Mouse (Mus musculus) adrenal gland, postnatal 4 days (tissue): Measurements from ENCODE around the gene Xrcc4. TPM values are rescaled to one million over a fixed set of nuclear protein-coding genes. Genes with fewer than 3 reads are reported as not detected.
"Not testable (repeated sequence)": the region's sequence is repeated elsewhere in the genome, so short reads cannot be mapped to it uniquely, and the experiment has no call there.

ENCODE experiments used
- DNase-seq, 2 experiments: peaks; one replicate each; pipeline ENCODE4 v3.0.0; 2021 to 2022; ENCODE audit warnings: low spot score in 2 of 2, mixed read lengths in 2 of 2
- total RNA-seq, 2 experiments: library from RNA; stranded (reverse); gene quantifications; 2 replicates each; pipeline ENCODE4 v1.2.3; 2021

Xrcc4 gene
- total RNA-seq, 2 experiments from 2014 or later, result 14.7 to 21.7 TPM

DNA sequence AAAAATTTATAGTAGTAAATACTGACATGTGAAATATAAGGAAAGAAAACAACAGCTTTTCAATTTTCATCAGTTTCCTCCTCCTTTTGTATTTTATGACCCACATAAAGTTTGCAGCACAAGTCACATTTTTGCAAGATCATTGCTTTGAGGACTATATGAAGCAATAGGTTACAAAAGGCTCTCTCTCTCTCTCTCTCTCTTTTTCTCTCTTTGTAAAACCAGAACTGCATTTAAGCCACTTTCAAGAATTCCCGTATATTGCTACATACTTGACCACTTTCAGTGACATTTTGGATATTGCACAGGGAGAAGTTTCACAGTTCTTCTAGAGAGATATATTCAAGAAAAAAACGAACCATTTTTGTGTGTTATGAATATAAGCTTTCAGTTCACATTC lies 261.6 kb downstream of the Xrcc4 start:
- DNase-seq, result no peak

DNA sequence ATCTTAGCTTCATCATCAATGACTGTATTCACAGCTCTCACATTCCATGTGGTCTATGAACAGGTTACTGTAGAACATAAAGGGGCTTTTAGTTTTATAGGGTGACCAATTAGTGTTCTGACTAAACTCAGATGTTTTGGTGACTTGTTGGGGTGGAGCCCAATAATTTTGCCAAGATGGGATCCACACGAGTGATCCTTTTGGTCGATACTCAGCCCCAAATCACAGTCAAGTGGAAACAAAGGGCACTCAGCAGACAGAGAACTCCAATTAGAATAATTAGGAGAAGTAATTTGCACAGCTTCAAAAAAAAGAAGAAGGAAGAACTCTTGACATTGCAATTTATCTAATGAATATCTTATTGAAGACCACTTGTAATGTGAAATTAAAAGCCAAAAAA lies 274.9 kb downstream of the Xrcc4 start:
- DNase-seq, result no peak

DNA sequence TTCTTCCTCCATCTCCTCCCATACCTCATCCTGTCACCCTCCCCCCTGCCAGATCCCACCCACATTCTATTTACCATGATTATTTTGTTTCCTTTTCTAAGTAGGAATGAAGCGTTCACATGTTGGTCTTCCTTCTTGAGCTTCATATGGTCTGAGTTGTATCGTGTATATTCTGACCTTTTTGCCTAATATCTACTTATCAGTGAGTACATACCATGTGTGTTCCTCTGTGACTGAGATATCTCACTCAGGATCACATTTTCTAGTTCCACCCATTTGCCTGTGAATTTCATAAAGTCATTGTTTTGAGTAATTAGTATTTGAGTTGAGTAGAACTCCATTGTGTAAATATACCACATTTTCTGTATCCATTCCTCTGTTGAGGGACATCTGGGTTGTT lies 277.2 kb downstream of the Xrcc4 start:
- no peak for DNase-seq

- DNase-seq, result no peak
Observed at GRCm38 (mm10) chr13:89809024-89809423, 280.4 kb downstream of the Xrcc4 start.

DNA sequence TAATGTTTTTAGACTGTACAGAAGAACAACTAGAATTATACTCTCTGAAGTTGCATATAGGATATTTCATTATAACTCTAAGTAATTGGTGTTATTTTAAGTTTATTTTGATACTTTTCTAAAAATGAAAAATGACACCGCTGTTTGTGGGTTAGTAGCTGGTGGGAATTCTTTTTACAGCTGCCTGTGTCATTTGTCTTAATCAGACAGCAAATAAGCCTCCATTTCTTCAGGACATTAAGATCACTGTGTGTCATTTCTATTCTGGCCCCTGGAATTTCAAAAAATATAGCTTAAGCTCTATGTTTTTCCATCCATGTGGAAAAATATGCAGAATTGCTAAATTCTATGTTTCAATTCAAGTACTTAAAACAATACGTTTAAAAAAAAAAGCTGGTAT lies 287.5 kb downstream of the Xrcc4 start:
- DNase-seq, result no peak

- no peak for DNase-seq
Observed at GRCm38 (mm10) chr13:89797721-89798120, 291.7 kb downstream of the Xrcc4 start.

DNA sequence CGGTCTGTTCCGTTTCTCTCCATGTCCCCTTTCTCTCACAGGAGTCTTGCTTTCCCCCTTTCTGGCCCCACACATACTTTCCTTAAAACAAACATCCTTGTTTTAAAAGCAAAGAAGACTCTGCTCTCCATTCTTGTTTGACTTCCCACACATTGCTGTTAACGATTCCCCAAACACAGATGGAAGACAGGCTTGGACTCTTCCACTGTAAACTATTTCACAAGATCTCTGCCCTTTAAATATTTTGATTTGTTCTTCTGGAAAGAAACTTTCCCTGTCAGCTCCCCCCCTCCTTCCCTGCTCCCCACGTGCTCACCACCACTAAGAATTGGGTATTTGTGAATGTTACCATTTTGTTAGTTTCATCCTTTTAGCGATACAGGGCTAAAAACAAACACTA lies 297.9 kb downstream of the Xrcc4 start:
- no peak for DNase-seq

- DNase-seq, result no peak
Observed at GRCm38 (mm10) chr13:89782886-89783285, 306.5 kb downstream of the Xrcc4 start.

GRCm38 (mm10) chr13:89780276-89780675 lies 309.1 kb downstream of the Xrcc4 start:
- no peak for DNase-seq

DNA sequence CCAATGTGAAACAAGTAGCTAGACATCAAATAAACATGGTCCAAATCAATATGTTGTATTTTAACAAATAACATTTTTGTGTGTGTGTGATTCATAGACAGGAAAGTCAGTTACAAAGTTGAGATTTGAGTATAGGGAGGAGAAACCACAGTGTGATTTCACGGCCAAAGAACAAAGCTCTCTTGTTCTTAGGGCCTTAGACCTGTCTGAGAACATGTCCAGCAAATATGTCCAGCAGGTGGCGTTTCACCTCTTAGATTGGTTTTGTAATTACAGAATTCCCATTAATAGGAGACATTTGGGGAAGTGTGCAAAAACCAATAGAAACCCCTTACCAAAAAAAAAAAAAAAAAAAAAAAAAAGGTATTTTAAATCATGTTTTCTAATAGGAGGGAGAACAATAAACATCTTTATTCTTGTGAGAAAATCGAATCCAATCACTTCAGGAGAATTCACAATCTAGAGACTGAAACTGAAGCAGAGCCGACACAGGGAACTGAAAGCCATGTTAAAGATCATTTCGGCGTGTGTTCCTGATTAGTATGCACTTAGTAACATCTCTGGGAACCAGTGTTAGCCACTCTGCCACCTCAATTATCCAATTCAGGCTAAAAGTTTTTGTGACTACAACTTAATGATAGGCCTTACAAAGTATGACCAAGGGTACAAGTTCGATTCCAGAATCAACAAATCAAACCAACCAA lies 310.0 kb downstream of the Xrcc4 start:
- DNase-seq, result no peak

- no peak for DNase-seq
Observed at GRCm38 (mm10) chr13:89777764-89778163, 311.6 kb downstream of the Xrcc4 start.

- no peak for DNase-seq
Observed at GRCm38 (mm10) chr13:89777146-89777545, 312.3 kb downstream of the Xrcc4 start.

DNA sequence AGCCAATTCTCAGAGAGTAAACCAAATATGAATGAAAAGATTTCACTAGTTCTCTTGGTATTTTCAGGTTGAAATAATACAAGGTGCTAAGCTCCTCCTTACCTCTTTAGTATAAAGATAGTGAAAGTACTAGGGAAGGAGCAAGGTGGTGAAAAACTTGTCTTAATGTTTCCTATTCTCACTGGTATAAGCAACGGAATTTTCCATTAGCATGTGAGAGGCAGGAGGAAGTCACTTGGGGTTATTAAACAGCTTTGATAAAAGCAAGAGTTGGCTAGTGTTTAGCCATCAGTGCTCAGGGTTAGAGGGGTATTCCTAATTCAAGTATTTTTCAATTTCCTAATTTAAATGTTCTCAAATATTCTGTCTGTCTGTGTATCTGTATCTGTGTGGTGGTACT lies 322.9 kb downstream of the Xrcc4 start:
- DNase-seq, result no peak

DNA sequence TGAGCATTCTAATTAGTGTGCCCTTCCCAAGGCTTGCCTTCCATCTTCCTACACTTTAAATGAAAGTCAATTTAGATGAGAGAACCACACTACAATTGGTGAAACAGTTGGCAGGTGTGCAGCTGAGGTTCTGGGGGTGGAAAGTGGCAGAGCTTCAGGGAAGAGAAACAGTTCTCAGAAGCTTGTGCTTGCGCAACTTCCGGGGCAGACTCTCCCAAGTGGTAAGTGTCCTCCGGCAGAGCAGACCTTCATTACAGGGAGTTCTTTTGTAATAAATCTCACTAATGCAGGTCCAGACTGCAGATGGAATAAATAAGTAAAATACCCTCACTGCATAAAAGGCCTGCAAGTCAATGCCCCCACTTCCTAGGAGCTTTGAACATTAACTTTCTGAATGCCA lies 323.4 kb downstream of the Xrcc4 start:
- no peak for DNase-seq

- DNase-seq, result no peak
Observed at GRCm38 (mm10) chr13:89762339-89762738, 327.1 kb downstream of the Xrcc4 start.

- no peak for DNase-seq
Observed at GRCm38 (mm10) chr13:89756347-89756746, 333.1 kb downstream of the Xrcc4 start.

GRCm38 (mm10) chr13:89750562-89750961 lies 338.8 kb downstream of the Xrcc4 start:
- DNase-seq, result not testable (repeated sequence)

GRCm38 (mm10) chr13:89743201-89743600 lies 346.2 kb downstream of the Xrcc4 start:
- DNase-seq, result no peak

- DNase-seq, result no peak
Observed at GRCm38 (mm10) chr13:89742686-89743200, 346.7 kb downstream of the Xrcc4 start.

- peak in 1 of 2 experiments; percentile 10 for DNase-seq
Observed at GRCm38 (mm10) chr13:89741766-89742685, 347.4 kb downstream of the Xrcc4 start, which contains the start of gene Vcan. TSS of gene Vcan (minus strand) at chr13:89742509.

DNA sequence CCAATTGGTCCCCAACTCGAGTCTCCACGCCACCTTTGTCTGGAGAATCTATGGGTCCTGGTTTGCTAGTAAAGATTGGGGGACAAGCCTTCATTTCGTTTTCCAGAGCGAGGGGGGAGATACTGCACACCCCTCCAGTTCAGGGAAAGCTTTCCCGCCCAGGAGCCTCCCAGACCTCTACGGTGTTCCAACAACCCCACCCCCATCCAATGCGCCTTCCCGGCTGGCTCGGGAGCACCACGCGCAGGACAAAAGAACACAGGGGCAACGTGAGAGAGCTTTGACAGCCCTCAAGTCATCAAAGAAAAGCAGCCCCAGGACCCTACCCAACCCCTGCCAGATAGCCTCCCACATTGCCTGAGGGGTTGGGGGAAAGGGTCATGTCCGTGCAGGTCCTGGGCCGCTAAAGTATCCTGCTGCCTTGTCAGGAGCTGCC lies 348.3 kb downstream of the Xrcc4 start:
- DNase-seq, result no peak
